Mouse (Mus musculus): Measurements from ENCODE around the gene Park7. TPM values are rescaled to one million over a fixed set of nuclear protein-coding genes. Genes with fewer than 3 reads are reported as not detected.

Park7 gene
- 100 to 1,000 TPM; 234 to 265 TPM for total RNA-seq (2021)
- 148 and 201 TPM in 2 replicates for polyA plus RNA-seq (2012; rRNA removed)
- long read RNA-seq, transcript Park7-201 (7 exons, 908 nt): major isoform, 171 of 236 reads
- long read RNA-seq, partial matches to known transcripts: 6 of 236 reads
- long read RNA-seq, other reads (novel, unspliced or antisense): 56 of 236 reads

DNA sequence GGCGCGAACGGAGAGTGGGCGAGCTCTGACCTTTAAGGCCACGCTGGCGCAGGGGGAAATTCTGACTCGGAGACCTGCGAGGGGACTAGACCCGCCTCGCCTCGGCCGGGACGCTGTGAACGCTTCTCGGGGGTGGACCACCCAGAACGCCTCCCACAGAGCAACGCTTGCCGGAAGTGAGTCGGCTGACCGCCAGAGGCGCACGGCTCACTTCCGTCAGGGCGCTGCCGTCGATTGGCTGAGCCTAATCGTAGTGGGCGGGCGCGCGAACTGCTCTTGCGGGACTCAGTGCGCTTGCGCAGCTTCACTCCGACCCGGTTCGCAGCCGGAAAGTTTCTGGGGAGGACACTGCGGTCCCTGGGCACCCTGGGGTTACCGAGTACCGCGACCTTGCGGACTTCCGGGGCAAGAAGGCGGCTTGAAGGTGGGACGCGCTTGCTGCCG lies at the start of gene Park7, which contains the start of gene Tnfrsf9:
TSS of gene Park7 (minus strand) at position 148 of the 444 bp plus-strand sequence.
TSS of gene Tnfrsf9 (plus strand) at position 273 of the 444 bp plus-strand sequence.
- Histone ChIP-seq H3K27me3 (ENCODE audit: control insufficient read depth, insufficient read depth, low read length) (no peaks in the 10 kb centered on the region), H3K79me2 (replicated peaks; ENCODE audit: control insufficient read depth, insufficient read depth, low read length) (no peaks in the 10 kb centered on the region), H3K4me1 (ENCODE audit: control insufficient read depth, insufficient read depth, low read length) (peaks cover 10% of the 10 kb centered on the region), H3K9ac (ENCODE audit: low read depth, low read length) (peak within 1 kb of the TSS; percentile 82), H3K27ac (peak within 1 kb of the TSS; percentile 95), H3K4me3 (peak within 1 kb of the TSS; percentile 57), H3K36me3 (ENCODE audit: control insufficient read depth, insufficient read depth, low read length) (no peaks in the 10 kb centered on the region)
- peak; percentile 96 to 98 for DNase-seq
- WGBS: under 1% methylated on average over 48 of the region's 48 CpGs
- TF ChIP-seq POLR2A (IDR thresholded peaks at IDR 0.05; ENCODE audit: insufficient read depth, low read depth, low read length) (peak; percentile 99), EP300 (IDR thresholded peaks at IDR 0.05; ENCODE audit: insufficient read depth, low read depth, low read length) (0 out of 2 replicates have a peak, but pooled peaks have one; percentile 43), CTCF (IDR thresholded peaks at IDR 0.05) (peak; percentile 69)
- intact Hi-C loops (cut with DNase I): no loop called here

DNA sequence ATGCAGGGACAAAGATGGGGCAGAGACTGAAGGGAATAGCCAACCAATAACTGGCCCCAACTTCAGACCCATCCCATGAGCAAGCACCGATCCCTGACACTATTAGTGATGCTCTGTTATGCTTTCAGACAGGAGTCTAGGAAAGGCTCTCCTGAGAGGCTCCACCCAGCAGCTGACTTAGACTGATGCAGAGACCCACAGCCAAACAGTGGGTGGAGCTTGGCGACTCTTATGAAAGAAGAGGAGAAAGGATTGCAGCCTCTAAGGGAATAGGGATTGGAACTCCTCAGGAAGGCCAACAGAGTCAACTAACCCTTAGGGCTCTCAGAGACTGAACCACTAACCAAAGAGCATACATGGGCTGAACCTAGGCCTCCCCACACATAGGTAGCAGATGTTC lies 49.5 kb upstream of the Park7 start:
- WGBS: 65% methylated on average over 2 of the region's 2 CpGs
- Histone ChIP-seq H3K27me3 (ENCODE audit: control insufficient read depth, insufficient read depth, low read length) (no peaks in the 10 kb centered on the region), H3K9ac (ENCODE audit: low read depth, low read length) (no peak overlapping the region), H3K27ac (no peak overlapping the region), H3K4me3 (no peak overlapping the region), H3K4me1 (ENCODE audit: control insufficient read depth, insufficient read depth, low read length) (no peaks in the 10 kb centered on the region), H3K79me2 (replicated peaks; ENCODE audit: control insufficient read depth, insufficient read depth, low read length) (no peaks in the 10 kb centered on the region), H3K36me3 (ENCODE audit: control insufficient read depth, insufficient read depth, low read length) (no peaks in the 10 kb centered on the region)
- intact Hi-C loops (cut with DNase I): no loop called here
- no peak for DNase-seq
- TF ChIP-seq POLR2A (IDR thresholded peaks at IDR 0.05; ENCODE audit: insufficient read depth, low read depth, low read length): no peak
- TF ChIP-seq CTCF (IDR thresholded peaks at IDR 0.05): no peak
- no peak for TF ChIP-seq EP300 (IDR thresholded peaks at IDR 0.05; ENCODE audit: insufficient read depth, low read depth, low read length)

DNA sequence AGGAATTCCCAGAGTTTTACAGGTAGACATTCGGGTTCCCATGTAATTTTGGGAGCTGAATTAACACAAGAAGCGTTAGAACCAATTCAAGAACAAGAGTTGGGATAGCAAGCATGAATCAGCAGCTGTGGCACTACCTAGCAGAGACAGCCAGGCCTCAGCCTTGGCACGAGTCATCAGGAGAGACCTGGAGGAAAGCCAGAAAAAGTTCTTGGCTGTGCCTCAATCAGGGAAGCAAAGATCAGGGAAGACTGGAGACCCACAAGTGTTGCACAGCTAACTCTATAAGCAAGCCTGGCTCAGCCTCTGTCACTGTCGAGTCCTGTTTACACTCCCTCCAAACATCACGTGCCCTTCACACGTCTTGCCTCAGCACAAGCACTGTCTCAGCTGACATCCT lies 48.0 kb upstream of the Park7 start:
- Histone ChIP-seq H3K9ac (ENCODE audit: low read depth, low read length) (no peak overlapping the region), H3K79me2 (replicated peaks; ENCODE audit: control insufficient read depth, insufficient read depth, low read length) (no peaks in the 10 kb centered on the region), H3K27me3 (ENCODE audit: control insufficient read depth, insufficient read depth, low read length) (no peaks in the 10 kb centered on the region), H3K27ac (no peak overlapping the region), H3K4me1 (ENCODE audit: control insufficient read depth, insufficient read depth, low read length) (no peaks in the 10 kb centered on the region), H3K36me3 (ENCODE audit: control insufficient read depth, insufficient read depth, low read length) (no peaks in the 10 kb centered on the region), H3K4me3 (no peak overlapping the region)
- intact Hi-C loops (cut with DNase I): no loop called here
- WGBS: 46% methylated on average over 6 of the region's 6 CpGs
- DNase-seq: peak in 1 of 2 experiments; percentile 34
- TF ChIP-seq EP300 (IDR thresholded peaks at IDR 0.05; ENCODE audit: insufficient read depth, low read depth, low read length) (no peak), POLR2A (IDR thresholded peaks at IDR 0.05; ENCODE audit: insufficient read depth, low read depth, low read length) (no peak), CTCF (IDR thresholded peaks at IDR 0.05) (no peak)

DNA sequence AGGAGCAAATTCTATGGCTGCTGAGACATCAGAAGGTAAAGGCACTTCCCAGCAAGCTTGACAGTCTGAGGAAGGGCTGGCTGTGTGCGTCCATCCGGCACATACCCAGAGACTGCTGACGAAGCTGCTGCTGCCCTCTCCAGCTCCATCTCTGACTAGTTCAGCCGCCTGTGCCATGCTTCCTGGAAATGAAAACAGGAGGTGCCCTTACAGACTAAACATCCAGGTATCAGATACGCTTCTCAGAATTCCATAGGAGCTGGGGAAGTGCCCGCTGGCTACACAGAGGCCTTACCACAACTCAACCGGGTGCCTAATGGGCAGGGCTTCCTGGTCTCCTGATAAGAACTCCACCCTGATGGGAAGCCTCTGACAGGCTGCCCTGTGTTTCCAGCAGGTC lies 44.3 kb upstream of the Park7 start:
- H3K9ac ChIP-seq (ENCODE audit: low read depth, low read length): no peak overlapping the region
- no peaks in the 10 kb centered on the region for H3K36me3 ChIP-seq (ENCODE audit: control insufficient read depth, insufficient read depth, low read length)
- intact Hi-C loops (cut with DNase I): no loop called here
- H3K79me2 ChIP-seq (replicated peaks; ENCODE audit: control insufficient read depth, insufficient read depth, low read length): no peaks in the 10 kb centered on the region
- 58% methylated on average over 7 of the region's 7 CpGs for WGBS
- no peak overlapping the region for H3K27ac ChIP-seq
- DNase-seq: no peak
- no peak for TF ChIP-seq CTCF (IDR thresholded peaks at IDR 0.05)
- no peak for TF ChIP-seq EP300 (IDR thresholded peaks at IDR 0.05; ENCODE audit: insufficient read depth, low read depth, low read length)
- TF ChIP-seq POLR2A (IDR thresholded peaks at IDR 0.05; ENCODE audit: insufficient read depth, low read depth, low read length): no peak
- H3K27me3 ChIP-seq (ENCODE audit: control insufficient read depth, insufficient read depth, low read length): no peaks in the 10 kb centered on the region
- H3K4me3 ChIP-seq: no peak overlapping the region
- no peaks in the 10 kb centered on the region for H3K4me1 ChIP-seq (ENCODE audit: control insufficient read depth, insufficient read depth, low read length)

- no peaks in the 10 kb centered on the region for H3K27me3 ChIP-seq (ENCODE audit: control insufficient read depth, insufficient read depth, low read length)
- no peaks in the 10 kb centered on the region for H3K79me2 ChIP-seq (replicated peaks; ENCODE audit: control insufficient read depth, insufficient read depth, low read length)
- no peaks in the 10 kb centered on the region for H3K4me1 ChIP-seq (ENCODE audit: control insufficient read depth, insufficient read depth, low read length)
- H3K27ac ChIP-seq: no peak overlapping the region
- no peak overlapping the region for H3K4me3 ChIP-seq
- WGBS: 40% methylated on average over 1 of the region's 1 CpGs
- DNase-seq: no peak
- TF ChIP-seq EP300 (IDR thresholded peaks at IDR 0.05; ENCODE audit: insufficient read depth, low read depth, low read length) (no peak), POLR2A (IDR thresholded peaks at IDR 0.05; ENCODE audit: insufficient read depth, low read depth, low read length) (no peak), CTCF (IDR thresholded peaks at IDR 0.05) (no peak)
- H3K36me3 ChIP-seq (ENCODE audit: control insufficient read depth, insufficient read depth, low read length): no peaks in the 10 kb centered on the region
- H3K9ac ChIP-seq (ENCODE audit: low read depth, low read length): no peak overlapping the region
- intact Hi-C loops (cut with DNase I): no loop called here
Observed at GRCm38 (mm10) chr4:150957106-150957458, 42.8 kb upstream of the Park7 start.

DNA sequence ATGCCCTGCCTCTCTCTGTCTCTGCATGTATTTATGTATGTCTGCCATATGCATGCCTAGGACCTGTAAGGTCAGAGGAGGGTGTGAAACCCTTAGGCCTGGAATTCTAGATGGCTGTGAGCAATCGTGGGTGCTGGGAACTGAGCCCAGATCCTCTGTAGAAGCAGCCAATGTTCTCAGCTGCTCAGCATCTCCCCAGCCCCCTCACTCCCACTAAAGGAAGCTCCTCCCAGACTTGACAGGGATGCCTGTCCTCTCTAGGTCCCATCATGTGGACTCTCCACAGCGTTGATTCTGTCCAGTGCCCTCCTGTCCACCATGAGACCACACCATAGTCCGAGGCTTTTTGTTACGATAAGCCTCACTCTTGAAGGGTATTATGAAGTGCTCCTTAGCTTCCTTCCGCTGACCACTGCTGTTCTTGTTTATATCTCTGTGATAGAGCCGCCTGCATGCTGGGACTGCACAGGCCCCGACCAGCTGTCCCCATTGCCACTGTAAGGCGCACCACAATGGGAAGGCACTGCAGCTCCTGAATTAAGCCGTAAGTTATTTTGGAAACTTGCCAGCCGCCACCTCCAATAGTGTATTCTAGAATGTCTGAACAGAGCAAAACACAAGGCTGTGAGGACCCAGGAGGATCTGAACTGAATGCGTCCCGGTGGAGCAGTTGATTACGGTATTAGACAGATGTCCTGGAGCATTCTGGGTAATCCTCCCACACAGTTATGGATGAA lies 42.3 kb upstream of the Park7 start:
- Histone ChIP-seq H3K4me3 (no peak overlapping the region), H3K27me3 (ENCODE audit: control insufficient read depth, insufficient read depth, low read length) (no peaks in the 10 kb centered on the region), H3K27ac (no peak overlapping the region), H3K9ac (ENCODE audit: low read depth, low read length) (no peak overlapping the region), H3K4me1 (ENCODE audit: control insufficient read depth, insufficient read depth, low read length) (no peaks in the 10 kb centered on the region), H3K79me2 (replicated peaks; ENCODE audit: control insufficient read depth, insufficient read depth, low read length) (no peaks in the 10 kb centered on the region), H3K36me3 (ENCODE audit: control insufficient read depth, insufficient read depth, low read length) (no peaks in the 10 kb centered on the region)
- no peak for DNase-seq
- intact Hi-C loops (cut with DNase I): no loop called here
- TF ChIP-seq EP300 (IDR thresholded peaks at IDR 0.05; ENCODE audit: insufficient read depth, low read depth, low read length) (no peak), CTCF (IDR thresholded peaks at IDR 0.05) (no peak)
- WGBS: 56% methylated on average over 13 of the region's 13 CpGs
